Comparison of ENCODE assay signal across 8 mouse cellular contexts in the genomic region with DNA sequence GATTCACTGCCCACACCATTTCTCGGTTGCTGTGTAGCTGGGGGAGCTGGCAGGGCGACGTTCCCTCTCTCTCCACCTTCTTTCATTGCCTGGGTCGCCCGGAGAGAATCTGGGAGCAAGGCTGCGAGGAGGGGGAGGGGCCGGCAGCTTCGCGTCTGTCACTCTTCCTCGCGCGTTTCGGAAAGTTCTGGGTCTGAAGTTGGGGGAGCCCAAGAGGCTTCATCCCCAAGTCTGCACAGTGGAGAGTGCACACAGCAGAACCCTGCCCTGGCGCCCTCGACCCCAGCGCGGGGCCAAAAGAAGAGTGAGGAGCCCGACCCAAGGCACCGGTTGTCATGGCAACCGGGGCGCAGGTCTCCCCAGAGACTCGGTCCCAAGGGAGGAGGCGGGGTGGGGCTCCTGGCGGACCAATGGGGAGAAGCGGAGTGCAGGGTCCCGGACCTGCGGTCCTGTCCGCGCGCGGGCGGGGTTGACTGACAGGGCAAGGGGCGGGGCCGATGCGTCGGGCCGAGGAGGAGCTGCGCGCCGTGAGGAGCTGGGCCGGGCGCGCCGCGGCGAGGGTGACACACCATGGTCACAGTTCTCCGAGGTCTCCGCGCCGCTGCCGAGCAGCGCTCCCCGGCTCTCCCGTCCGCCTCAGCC. TPM values are rescaled to one million over a fixed set of nuclear protein-coding genes. Genes with fewer than 3 reads are reported as not detected.
DNase-seq lines count a peak whose midpoint lies in the region; ATAC-seq lines count a peak whose summit lies in the region.

A gene (plus strand): TSS at position 515 of the 642 bp plus-strand sequence.

- peak; percentile 95 for ATAC-seq in hindbrain, embryonic 14.5 days (ENCODE audit: low FRiP score)

- DNase-seq in WW6 (ENCODE audit: low read depth, low spot score), result peak; percentile 92
- peak; percentile 76 to 90 for DNase-seq in cerebellum, postnatal 25 days
- peak; percentile 85 to 88 for DNase-seq in frontal cortex, postnatal 36 days (ENCODE audit: low spot score in 2 of 2)
- peak; percentile 83 for DNase-seq in hindbrain, embryonic 14.5 days (ENCODE audit: low spot score)
- DNase-seq in layer of hippocampus, postnatal 36 days, result peak; percentile 88 to 89
- peak; percentile 96 for DNase-seq in lung, postnatal 25 days (ENCODE audit: low spot score)
- peak; percentile 94 for DNase-seq in right cerebral cortex, adult 18-20 months
- peak; percentile 95 for DNase-seq in urinary bladder, adult 2 months (ENCODE audit: low spot score)

- no peaks in the 10 kb centered on the region for H3K36me3 ChIP-seq in hindbrain, embryonic 14.5 days (replicated peaks; ENCODE audit: control insufficient read depth, insufficient read depth)

- peaks cover 32% of the 10 kb centered on the region for H3K4me1 ChIP-seq in hindbrain, embryonic 14.5 days (replicated peaks; ENCODE audit: control insufficient read depth, insufficient read depth, low read length)

- H3K4me2 ChIP-seq in hindbrain, embryonic 14.5 days (replicated peaks), result peak within 1 kb of the TSS; percentile 97

- H3K27me3 ChIP-seq in hindbrain, embryonic 14.5 days (ENCODE audit: control insufficient read depth, insufficient read depth, low read length), result 0 out of 2 replicates have a peak, but pooled peaks cover 6% of the 10 kb centered on the region

- no peaks in the 10 kb centered on the region for H3K9me3 ChIP-seq in hindbrain, embryonic 14.5 days (ENCODE audit: control insufficient read depth, low read length)

- peak within 1 kb of the TSS; percentile 64 for H3K9ac ChIP-seq in hindbrain, embryonic 14.5 days

- WGBS in hindbrain, embryonic 14.5 days, result under 1% methylated on average over 55 of the region's 55 CpGs

- H3K4me3 ChIP-seq in hindbrain, embryonic 14.5 days (replicated peaks; ENCODE audit: low read length), result peak within 1 kb of the TSS; percentile 73

- peak within 1 kb of the TSS; percentile 66 for H3K27ac ChIP-seq in hindbrain, embryonic 14.5 days

RNA-seq across cellular contexts. Expression of the gene that starts here (rescaled TPM):
- polyA plus RNA-seq in hindbrain, embryonic 14.5 days (2014; fragmentation: Nextera tagmentation; extraction: Ambion mirVana), result 6.8 and 7.8 TPM in 2 replicates
- total RNA-seq in layer of hippocampus, postnatal 36 days (2021), result 10 to 100 TPM; 10.5 to 10.6 TPM
- 37.8 and 42.2 TPM in 2 replicates for polyA plus RNA-seq in urinary bladder, adult 2 months (2012; rRNA removed)

Comparison
In these comparisons a context has a peak if more than half of its experiments do, and no peak if none do; other contexts are left out.
1. Peak in every context shown above with its lines: DNase-seq, ATAC-seq, H3K4me3 ChIP-seq and H3K27ac ChIP-seq.